Mouse (Mus musculus) megakaryocyte, embryonic 14.5 days (primary cell): Measurements from ENCODE around the gene Dapp1.

Experiments
- FLI1 ChIP-seq: IDR thresholded peaks from 2 replicates; pipeline ENCODE4 v1.6.1; 2012; ENCODE audit warnings: low read length, inconsistent platforms, mixed read lengths
- GATA1 ChIP-seq: IDR thresholded peaks from 3 replicates; pipeline ENCODE4 v1.6.1; 2012; ENCODE audit warnings: mixed read lengths, low read length, inconsistent platforms, borderline replicate concordance

DNA sequence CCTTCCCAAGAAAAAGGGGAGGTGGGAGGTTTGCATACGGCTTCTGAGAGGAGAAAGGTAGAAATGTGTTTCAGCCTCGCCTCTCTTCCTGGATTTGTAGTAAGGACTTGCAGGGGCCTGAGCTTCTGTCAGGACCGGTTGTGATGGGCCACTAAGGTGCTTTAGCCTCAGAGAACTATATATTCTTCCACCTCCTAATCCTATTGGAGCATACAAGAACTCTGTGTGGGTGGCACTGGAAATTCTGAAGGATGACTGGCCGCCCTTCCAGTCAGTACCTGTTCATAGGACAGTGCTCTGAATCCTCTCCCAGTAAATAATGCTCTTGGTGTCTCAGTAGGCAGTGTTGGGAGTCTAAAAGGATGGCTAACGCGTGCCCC lies 62.4 kb downstream of the Dapp1 start:
- no peak for TF ChIP-seq GATA1
- no peak for TF ChIP-seq FLI1
